Mouse (Mus musculus) gastrocnemius, adult 18-20 months (tissue): ENCODE data around the gene Spire2. TPM values are rescaled to one million over a fixed set of nuclear protein-coding genes. Genes with fewer than 3 reads are reported as not detected.

Experiments used
- DNase-seq: peaks from one replicate; pipeline ENCODE4 v3.0.0; 2021; ENCODE audit warnings: low spot score
- total RNA-seq, 2 experiments: library from RNA; stranded (reverse); gene quantifications; 2 replicates each; pipeline ENCODE4 v1.2.3; 2021

Spire2 gene
- total RNA-seq, 2 experiments from 2014 or later: 0.09 TPM; not detected in 1

DNA sequence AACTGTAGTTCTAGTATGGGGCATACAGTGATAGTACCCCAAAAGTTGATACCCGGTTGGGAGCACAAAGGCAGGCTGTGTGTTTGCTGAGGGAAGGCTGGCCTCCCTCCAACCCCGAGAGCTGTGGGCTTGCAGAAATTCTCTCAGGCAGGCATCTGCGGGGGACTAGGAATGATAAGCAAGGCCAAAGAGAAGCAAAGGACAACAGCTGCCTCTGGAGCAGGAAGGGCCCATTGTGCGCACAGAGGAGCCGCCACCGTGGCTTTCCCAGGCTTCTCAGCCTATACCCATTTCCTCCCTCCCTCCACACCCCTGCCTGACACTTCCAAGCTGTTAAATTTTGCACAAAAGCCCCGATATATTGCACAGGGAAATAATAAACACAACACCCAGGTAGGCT, 1.4 kb downstream of the Spire2 start:
- no peak for DNase-seq

DNA sequence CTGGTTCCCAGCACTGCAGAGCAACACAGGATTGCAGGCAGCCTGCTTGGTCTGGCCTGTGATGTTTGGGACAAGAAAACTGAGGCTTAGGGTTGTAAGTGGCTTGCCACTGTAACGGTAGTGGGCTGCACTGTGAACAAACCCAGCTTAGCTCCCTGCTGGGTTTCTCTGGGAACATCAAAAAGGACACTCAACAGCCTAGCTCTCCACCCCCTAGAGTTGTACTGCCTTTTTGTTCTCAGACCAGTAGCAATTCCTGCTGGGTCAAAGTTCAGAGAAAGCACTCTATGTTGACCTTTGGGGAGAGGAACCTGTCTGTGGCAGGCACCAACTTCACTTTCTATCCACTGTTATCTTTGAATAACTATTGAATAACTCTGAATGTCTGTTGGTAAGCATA, 2.0 kb downstream of the Spire2 start:
- DNase-seq: no peak

DNA sequence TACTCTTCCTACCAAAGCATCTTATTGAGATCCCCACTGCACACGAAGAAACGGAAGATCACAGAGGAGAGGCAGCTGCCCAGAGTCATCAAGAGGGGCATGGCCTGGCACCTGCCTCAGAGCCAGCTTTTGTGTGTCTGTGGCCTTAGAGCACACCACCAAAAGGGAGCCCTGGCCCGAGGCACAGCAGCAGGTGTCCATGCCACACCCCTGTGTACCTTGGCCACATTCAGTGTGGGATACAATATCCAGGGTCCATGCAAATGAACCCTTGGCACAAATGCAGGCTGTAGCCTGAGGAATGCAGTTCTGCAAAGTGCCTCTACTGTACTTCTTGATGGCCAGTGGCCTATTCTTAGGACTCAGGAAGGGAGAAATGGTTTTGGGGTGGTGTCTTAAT, 5.0 kb downstream of the Spire2 start:
- DNase-seq: no peak

GRCm38 (mm10) chr8:123340071-123340470, 7.6 kb downstream of the Spire2 start:
- no peak for DNase-seq

DNA sequence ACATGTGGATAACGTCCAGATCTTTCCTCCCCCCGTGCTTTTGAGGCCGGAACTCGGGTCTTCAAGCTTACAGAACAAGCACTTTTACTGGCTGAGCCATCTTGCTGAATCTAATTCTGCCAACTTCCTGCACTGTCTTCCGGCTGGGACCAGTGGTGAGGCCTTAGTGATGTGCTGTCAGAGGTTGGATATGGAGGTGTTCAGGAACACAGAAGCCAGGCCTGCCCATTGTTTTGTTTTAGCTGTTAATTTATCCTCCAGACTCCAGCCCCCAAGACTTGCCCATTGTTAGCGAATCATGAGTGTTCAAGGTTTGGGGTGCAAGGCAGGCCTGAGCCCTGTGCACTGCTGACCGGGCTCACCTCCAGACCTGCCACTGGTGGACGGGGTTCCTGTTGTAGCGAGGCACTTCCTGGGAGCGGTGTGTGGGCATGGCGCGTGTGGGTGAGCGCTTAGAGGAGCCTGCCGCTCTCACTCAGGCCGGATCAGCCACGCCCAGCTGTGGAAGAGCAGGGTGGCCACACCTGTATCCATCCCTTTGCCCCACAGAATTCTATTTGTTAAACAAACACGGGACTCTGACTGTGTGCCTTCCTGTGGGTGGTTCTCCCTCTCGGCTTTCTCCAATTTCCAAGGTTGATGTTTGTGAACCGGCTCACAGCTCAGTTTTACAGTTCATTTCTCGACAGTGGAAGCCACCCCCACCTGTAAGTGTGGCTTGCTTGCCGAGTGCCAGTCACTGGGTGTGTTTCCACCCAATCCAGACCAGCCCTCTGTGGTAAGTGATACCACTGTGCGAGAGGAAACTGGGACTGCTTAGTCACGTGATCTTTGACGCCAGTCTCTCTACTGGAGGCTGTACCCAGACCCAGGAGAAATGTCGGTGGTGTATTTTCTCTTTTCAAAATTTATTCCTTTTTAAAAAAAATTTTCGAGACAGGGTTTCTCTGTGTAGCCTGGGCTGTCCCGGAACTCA, 8.8 kb downstream of the Spire2 start:
- DNase-seq: no peak

DNA sequence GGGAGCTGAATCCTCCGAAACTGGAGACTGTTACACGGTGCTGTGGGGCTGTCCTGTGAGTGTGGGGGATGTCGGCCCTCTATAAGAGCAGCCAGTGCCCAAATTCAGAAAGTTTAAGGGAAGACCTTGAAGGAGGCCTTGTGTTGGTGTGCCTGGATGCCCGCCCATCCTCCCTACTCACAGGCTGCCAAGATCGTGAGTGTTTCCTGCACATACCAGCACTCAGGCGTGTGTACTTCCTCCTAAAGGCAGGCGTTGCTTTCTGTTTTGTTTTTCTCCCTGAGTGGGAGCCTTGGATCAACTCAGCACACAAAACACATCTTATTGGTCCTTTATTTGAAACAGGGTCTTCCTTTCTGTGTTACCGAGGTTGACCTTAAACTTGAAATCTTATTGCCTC, 9.7 kb downstream of the Spire2 start:
- DNase-seq: no peak

DNA sequence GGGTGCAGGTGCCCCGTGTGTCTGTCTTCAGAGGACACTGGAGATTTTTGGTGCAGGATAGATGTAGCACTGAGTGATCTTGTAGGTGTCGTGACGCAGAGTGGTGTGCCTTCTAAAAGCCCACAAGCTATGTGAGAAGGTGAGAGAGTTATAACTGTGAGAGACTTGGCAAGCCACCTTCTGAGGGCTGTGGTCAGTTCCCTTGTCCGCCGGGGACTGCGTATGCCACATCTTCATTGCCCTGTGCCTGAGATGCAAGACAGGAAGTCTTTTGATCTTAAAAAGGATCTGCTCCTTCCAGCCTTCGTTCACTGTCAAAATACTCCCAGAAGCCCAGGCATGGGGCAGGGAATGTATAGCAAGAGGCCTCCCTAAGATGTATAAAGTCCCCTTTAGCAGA, 10.4 kb downstream of the Spire2 start:
- DNase-seq: no peak

- DNase-seq: no peak
Measured at GRCm38 (mm10) chr8:123343422-123343821, 10.9 kb downstream of the Spire2 start.

GRCm38 (mm10) chr8:123345135-123345534, 12.6 kb downstream of the Spire2 start:
- no peak for DNase-seq

DNA sequence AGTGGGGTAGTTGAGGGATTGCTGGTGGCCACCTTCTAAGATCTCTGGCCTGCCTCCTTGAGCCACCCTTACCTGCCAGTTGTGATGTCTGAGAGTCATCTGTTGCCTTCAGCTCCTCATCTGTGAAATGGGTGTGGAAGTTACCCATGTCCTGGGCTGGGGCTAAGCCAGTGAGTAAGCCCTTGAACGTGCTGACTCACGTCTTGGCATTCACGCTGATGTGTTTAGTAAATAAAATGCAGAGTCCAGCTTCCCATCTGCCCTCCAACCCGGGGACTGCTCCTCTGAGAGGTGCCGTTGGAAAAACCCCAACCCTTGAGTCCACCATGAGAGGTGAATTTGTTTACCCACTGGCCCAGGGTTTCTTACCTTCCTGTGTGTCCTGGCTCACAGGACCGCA, 13.3 kb downstream of the Spire2 start:
- DNase-seq: no peak

- no peak for DNase-seq
Measured at GRCm38 (mm10) chr8:123347293-123347692, 14.8 kb downstream of the Spire2 start.

DNA sequence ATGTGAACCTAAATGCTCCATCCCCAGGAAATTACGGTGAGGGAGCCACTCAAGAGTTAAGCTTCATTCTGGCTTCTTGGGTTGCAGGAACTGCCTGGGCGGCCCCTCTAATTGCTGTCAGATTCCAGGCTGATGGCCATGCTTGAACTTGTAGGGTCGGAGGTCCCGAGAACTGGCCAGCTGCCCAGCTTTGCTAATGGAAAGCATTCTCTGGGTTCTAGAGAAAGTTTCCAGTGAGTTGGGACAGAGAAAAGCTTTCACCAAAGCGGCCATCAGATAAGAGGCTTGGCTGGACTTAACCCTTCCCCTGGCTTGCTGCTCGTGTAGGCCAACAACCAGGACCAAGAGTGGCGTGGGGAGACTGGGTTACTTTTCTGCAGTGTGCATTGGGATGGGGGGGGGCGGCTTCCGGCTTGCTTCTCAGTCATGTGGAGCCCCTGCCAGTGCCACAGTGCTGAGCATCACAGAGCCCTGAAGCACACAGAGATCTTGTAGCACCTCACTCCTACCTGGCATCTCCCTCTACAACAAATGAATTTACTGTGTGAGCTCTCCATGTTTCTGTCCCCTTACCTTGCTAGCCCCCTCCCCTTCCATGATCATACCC, 15.8 kb downstream of the Spire2 start:
- no peak for DNase-seq

GRCm38 (mm10) chr8:123349073-123349472, 16.6 kb downstream of the Spire2 start:
- no peak for DNase-seq

GRCm38 (mm10) chr8:123352118-123352517, 19.6 kb downstream of the Spire2 start:
- no peak for DNase-seq

DNA sequence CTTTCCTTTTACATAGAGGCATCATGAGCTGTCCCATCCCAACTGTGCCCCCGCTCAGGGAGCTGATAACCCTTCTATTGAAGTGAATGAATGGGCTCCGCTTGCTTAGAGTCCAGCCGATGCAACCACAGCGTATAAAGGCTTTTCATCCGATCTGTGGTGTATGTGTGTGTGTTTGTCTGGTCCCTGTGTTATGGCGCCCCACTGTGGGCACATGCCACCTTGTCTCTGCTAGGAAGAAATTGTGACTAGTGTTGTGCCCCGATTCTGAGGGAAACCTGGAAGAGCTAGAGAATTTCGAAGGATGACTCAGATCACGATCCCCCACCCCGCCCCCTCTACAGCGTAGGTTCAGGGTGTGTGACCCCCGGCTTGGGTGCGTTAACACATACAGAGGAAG, 20.3 kb downstream of the Spire2 start:
- DNase-seq: no peak

DNA sequence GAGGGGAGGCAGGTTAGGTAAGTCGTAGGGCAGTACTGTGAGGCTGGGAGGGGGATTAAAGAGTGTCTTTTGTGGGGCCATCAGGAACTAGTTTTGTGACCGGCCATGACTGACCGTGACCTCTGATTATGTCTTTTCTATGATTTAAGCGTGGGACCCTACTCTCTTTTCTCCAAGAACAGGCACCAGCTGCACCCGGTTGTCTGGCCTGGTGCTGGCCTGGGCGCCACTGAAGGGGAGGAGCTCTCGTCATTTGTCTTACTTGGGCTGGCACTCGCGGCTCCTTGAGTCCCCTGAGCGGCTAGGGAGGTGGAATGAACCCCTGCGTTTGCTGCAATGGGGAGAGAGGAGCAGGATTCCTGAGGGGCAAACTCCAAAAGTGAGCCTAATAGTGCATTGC, 20.7 kb downstream of the Spire2 start:
- DNase-seq: no peak

- DNase-seq: peak; percentile 68
Measured at GRCm38 (mm10) chr8:123361082-123361739, 28.7 kb downstream of the Spire2 start.

GRCm38 (mm10) chr8:123373403-123374238, 41.1 kb downstream of the Spire2 start, which contains the start of gene Tcf25:
Gene Tcf25, plus strand, starts transcription at chr8:123373753.
- peak; percentile 96 for DNase-seq

DNA sequence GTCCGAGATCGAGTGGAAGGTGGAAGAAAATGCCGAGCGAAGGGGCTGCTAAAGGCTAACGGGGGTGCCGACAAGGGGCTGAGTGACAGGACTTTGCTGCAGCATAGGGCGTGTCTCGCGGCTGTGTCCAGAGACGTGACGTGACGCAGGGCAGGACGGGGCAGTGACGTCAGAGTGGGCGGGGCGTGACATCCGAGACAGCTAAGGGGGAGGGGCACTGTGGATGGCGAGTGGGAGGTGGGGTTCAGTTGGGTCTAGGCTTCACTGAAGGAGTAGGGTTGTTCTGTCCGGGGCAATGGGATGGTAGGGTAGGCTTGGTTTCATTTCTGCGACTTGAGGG, 41.7 kb downstream of the Spire2 start:
- DNase-seq: peak; percentile 95

DNA sequence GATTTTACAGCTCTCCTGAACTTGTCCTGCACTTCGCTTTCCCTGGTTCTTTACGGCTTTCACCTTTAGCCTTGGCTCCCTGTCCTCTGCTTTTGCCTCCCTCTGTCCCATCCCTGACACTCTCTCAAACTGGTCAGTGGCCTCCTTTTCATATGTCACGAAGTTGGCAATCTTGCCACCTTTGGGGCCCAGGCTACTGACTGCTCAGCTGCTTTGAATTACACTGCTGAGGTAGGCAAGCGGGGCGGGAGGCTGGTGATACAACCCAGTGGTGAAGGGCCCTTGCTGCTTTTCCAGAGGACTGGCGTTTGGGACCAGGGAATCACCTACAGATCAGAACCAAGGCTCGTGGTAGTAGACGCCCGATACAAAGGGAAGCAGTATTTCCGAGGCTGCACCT, 43.2 kb downstream of the Spire2 start:
- DNase-seq: peak; percentile 38

GRCm38 (mm10) chr8:123376106-123376505, 43.6 kb downstream of the Spire2 start:
- no peak for DNase-seq
